Mouse (Mus musculus) bone marrow macrophage, adult 2 months (primary cell): ENCODE results near the gene Wfdc21. TPM values are rescaled to one million over a fixed set of nuclear protein-coding genes. Genes with fewer than 3 reads are reported as not detected.

Experiments used
- H3K27ac ChIP-seq: 2 replicates; pipeline ENCODE4 v1.5.1; 2012; ENCODE audit warnings: low read depth, low read length; ENCODE audit not compliant: insufficient read depth
- H3K4me1 ChIP-seq: 2 replicates; pipeline ENCODE4 v1.6.1; 2012; ENCODE audit warnings: low read length; ENCODE audit not compliant: control insufficient read depth, insufficient read depth
- H3K4me3 ChIP-seq: 2 replicates; pipeline ENCODE4 v1.5.1; 2012; ENCODE audit warnings: mild to moderate bottlenecking, low read length, moderate library complexity; ENCODE audit not compliant: insufficient read depth
- CTCF ChIP-seq: IDR thresholded peaks from 2 replicates; pipeline ENCODE4 v1.5.1; 2012; ENCODE audit warnings: low read depth, mild to moderate bottlenecking, low read length, moderate library complexity
- POLR2A ChIP-seq: IDR thresholded peaks from 2 replicates; pipeline ENCODE4 v1.6.1; 2012; ENCODE audit warnings: mild to moderate bottlenecking, low read depth, low read length, borderline replicate concordance
- polyA plus RNA-seq: library from polyadenylated mRNA; stranded (reverse); fragments of >200 nt; gene quantifications from 2 replicates; pipeline ENCODE4 v1.2.4, GENCODE M21; 2012; ENCODE audit not compliant: missing spikeins, insufficient read depth, insufficient read length

Wfdc21 gene
- polyA plus RNA-seq, 1 experiment: not detected

DNA sequence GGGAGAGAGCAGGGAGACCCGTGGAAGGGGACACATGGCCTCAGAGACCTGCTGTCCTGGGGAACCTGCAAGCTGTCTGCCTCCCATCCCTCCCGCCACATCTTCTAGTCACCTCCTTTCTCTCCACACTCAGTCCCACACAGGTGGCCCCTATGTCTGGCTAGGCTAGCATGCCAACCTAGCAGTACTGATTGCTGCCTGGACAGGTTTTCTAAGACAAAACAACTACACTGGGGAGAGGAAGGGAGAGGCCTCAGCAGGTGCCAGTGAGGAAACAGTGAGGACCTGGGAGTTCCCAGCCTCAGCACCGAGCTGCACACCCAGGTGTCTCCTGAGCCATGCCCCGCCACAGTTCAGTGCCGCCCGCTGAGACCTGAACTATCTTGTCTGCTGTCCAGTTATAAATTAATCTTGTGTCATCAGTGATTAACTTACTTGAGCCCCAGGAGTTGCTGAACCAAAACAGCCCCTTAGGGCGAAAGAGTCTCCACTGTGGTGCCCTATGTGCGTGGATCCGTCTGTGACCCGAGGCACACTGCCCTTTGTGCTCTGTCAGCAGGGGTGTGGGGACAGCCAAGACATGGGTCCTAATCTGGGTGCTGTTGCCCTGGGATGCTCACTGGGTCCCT is 50.4 kb downstream of the Wfdc21 start:
- H3K4me3 ChIP-seq: no peak overlapping the region
- no peak for TF ChIP-seq POLR2A
- no peak for TF ChIP-seq CTCF
- H3K27ac ChIP-seq: no peak overlapping the region
- no peaks in the 10 kb centered on the region for H3K4me1 ChIP-seq

DNA sequence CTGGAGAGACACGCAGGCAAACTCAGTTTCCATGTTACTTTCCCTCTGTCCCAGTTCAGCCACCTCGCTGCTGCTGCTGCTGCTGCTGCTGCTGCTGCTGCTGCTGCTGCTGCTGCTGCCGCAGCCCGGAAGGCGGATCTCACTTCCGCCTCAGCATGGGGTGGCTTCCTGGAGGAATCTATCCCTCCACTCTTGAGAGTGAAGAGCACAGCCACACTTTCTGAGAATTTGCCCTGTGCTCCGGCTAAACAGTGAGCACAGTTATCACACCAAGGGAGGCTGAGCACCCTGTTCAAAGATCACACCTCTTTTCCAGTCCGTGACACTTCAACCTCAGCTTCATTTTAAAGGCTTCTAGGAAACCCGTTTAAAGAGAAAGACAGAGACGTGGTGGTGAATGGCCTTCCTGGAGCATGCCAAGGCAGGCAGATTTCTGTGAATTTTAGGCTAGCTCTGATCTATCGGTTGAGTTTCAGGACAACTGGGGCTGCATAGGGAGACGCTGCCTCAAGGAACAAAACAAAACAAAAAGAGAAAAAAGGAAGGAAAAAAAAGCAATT is 53.2 kb downstream of the Wfdc21 start:
- Histone ChIP-seq H3K4me1 (no peaks in the 10 kb centered on the region), H3K4me3 (no peak overlapping the region), H3K27ac (no peak overlapping the region)
- TF ChIP-seq POLR2A (no peak), CTCF (no peak)

DNA sequence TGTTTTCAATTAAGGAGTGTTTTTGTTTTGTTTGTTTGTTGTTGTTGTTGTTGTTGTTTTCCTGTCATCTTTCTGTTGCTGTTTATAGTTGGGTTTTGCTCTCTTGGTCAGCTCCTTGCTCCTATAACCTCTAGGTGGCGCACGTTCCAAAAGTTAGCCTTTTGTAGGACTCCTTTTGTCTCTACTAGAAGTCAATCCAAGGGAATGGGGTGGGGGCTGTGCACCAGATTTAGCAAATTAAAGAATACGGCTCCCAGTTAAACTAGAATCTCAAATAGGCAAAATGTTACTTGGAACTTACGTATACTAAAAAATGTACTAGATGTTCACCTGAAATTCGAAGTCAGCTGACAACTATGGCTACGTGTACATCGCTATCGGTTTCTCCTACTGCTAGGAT is 55.4 kb downstream of the Wfdc21 start:
- H3K27ac ChIP-seq: no peak overlapping the region
- TF ChIP-seq CTCF (no peak), POLR2A (no peak)
- no peak overlapping the region for H3K4me3 ChIP-seq
- no peaks in the 10 kb centered on the region for H3K4me1 ChIP-seq

Other genes with a start within 250 kb of the Wfdc21 start
- gene Heatr9, start 224.8 kb upstream of the Wfdc21 start, polyA plus RNA-seq: not detected in 2 replicates
- 18.6 and 24.6 TPM in 2 replicates for gene Ccl5, start 216.4 kb upstream of the Wfdc21 start, polyA plus RNA-seq
- gene Ccl9, start 168.3 kb upstream of the Wfdc21 start, polyA plus RNA-seq: 650 and 692 TPM in 2 replicates
- gene Ccl6, start 153.9 kb upstream of the Wfdc21 start, polyA plus RNA-seq: 168 and 174 TPM in 2 replicates
- gene Rpl9-ps1, start 101.3 kb upstream of the Wfdc21 start, polyA plus RNA-seq: not detected in 2 replicates
- gene Ccl3, start 97.6 kb upstream of the Wfdc21 start, polyA plus RNA-seq: 129 and 135 TPM in 2 replicates
- 78.8 and 104 TPM in 2 replicates for gene Ccl4, start 84.4 kb upstream of the Wfdc21 start, polyA plus RNA-seq
- gene Wfdc17, start 42.9 kb upstream of the Wfdc21 start, polyA plus RNA-seq: 530 and 532 TPM in 2 replicates
- 1.9 and 2.4 TPM in 2 replicates for gene Wfdc18, start 37.9 kb upstream of the Wfdc21 start, polyA plus RNA-seq
- 13.1 and 17.5 TPM in 2 replicates for gene Heatr6, start 6.8 kb downstream of the Wfdc21 start, polyA plus RNA-seq
- gene Hnf1b, start 103.1 kb downstream of the Wfdc21 start, polyA plus RNA-seq: not detected in 2 replicates
- 26.3 and 27.9 TPM in 2 replicates for gene Ddx52, start 195.1 kb downstream of the Wfdc21 start, polyA plus RNA-seq
- 19.5 and 26.9 TPM in 2 replicates for gene Synrg, start 217.5 kb downstream of the Wfdc21 start, polyA plus RNA-seq